Mouse (Mus musculus) stomach, postnatal 0 days (tissue): ENCODE measurements around the gene Coro6.

Experiments used
- CTCF ChIP-seq: IDR thresholded peaks from 2 replicates; pipeline ENCODE4 v1.5.1; 2016; ENCODE audit warnings: antibody characterized with exemption, low read depth, mild to moderate bottlenecking, moderate library complexity
- EP300 ChIP-seq: optimal IDR thresholded peaks from 2 replicates; pipeline ENCODE3; 2016; ENCODE audit warnings: antibody characterized with exemption

- TF ChIP-seq CTCF (peak; percentile 39), EP300 (no peak)
Observed at GRCm38 (mm10) chr11:77486798-77487197, 24.6 kb downstream of the Coro6 start.
